Mouse (Mus musculus) cerebellum, adult 2 months (tissue): ENCODE results near the gene Pabpn1l.

Experiments
- CTCF ChIP-seq: fragments of 200-500 bp; IDR thresholded peaks from 2 replicates; pipeline ENCODE4 v1.5.1; 2011; ENCODE audit warnings: low read depth, mild to moderate bottlenecking, control low read depth, low read length, moderate library complexity, borderline replicate concordance; ENCODE audit not compliant: insufficient read depth
- POLR2A ChIP-seq: fragments of 200-500 bp; IDR thresholded peaks from 2 replicates; pipeline ENCODE4 v1.6.1; 2011; ENCODE audit warnings: low read length, control low read depth, borderline replicate concordance; ENCODE audit not compliant: insufficient read depth

- TF ChIP-seq CTCF (no peak), POLR2A (no peak)
Measured at GRCm38 (mm10) chr8:122600666-122601065, 21.9 kb downstream of the Pabpn1l start.
